Comparison of ENCODE assay signal across 21 mouse cellular contexts in the genomic region with DNA sequence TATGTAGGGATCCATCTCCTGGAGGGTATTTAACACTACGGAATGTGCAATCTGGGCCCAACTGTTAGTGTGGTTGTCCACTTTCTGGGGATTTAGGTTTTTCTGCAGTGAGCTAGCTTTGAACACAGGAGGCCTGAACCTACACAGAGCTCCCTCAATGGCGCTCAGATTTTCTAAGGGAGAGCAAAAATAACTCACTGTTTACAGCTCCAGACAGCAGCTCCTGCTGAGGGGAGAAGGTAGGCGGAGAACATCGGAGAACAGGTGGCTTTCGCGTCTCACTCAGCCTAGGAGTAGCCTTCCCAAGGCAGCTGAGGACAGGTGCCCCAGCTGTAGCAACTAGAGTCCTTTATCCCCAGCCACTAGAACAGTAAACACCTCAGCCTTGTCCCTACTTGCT. TPM values are rescaled to one million over a fixed set of nuclear protein-coding genes. Genes with fewer than 3 reads are reported as not detected.
A peak's percentile ranks its signal among the peaks of the same experiment; 100 is the strongest.
DNase-seq lines count a peak whose midpoint lies in the region; ATAC-seq lines count a peak whose summit lies in the region.
"Had no signal": no experiment of that assay in that cellular context is flagged by ENCODE, and none has a peak within 500 bp of the region (broad histone marks: within the 10 kb centered on the region; RNA-seq: fewer than 3 reads in every experiment).

No protein-coding gene starts in this region.

- no peak overlapping the region for H3K4me3 ChIP-seq in forebrain, embryonic 13.5 days

- no peak overlapping the region for H3K9ac ChIP-seq in forebrain, embryonic 13.5 days

- peaks cover 15% of the 10 kb centered on the region; the same call in 1 of the 2 replicates for H3K36me3 ChIP-seq in forebrain, embryonic 13.5 days (ENCODE audit: poor library complexity, severe bottlenecking)
- H3K36me3 ChIP-seq: G1E had no signal

- H3K27ac ChIP-seq in forebrain, embryonic 13.5 days, result no peak overlapping the region

- H3K4me2 ChIP-seq in forebrain, embryonic 13.5 days, result no peak overlapping the region

- peaks cover 37% of the 10 kb centered on the region for H3K27me3 ChIP-seq in forebrain, embryonic 13.5 days
- H3K27me3 ChIP-seq: Patski had no signal

- no peak for DNase-seq in frontal cortex, postnatal 25 days (ENCODE audit: low spot score in 2 of 2)
- peak; percentile 75 for DNase-seq in brain, adult 2 months (ENCODE audit: low read depth, low spot score)
- peak; percentile 51 for DNase-seq in telencephalon, adult 2 months (ENCODE audit: low read depth, low spot score)
- DNase-seq in layer of hippocampus, postnatal 25 days (ENCODE audit: extremely low spot score in 1 of 2, low spot score in 1 of 2), result no peak
- DNase-seq: adrenal gland, adult 2 months; adrenal gland, adult 8-10 months; adrenal gland, postnatal 10 days; adrenal gland, postnatal 14 days; adrenal gland, postnatal 25 days; adrenal gland, postnatal 36 days; B cell, adult 2 months; cerebellum, adult 11 months; cerebellum, adult 11-12 months; cerebellum, adult 18-20 months; cerebellum, adult 2 months had no signal

- H3K9me3 ChIP-seq in forebrain, embryonic 13.5 days (replicated peaks), result no peaks in the 10 kb centered on the region

- peaks cover 5% of the 10 kb centered on the region; the same call in 1 of the 2 replicates for H3K4me1 ChIP-seq in forebrain, embryonic 13.5 days

- 87% methylated on average over 6 of the region's 6 CpGs for WGBS in forebrain, embryonic 13.5 days

- peak; percentile 72 for ATAC-seq in frontal cortex, adult (ENCODE audit: low TSS enrichment)
- ATAC-seq in forebrain, embryonic 13.5 days, result no peak
- ATAC-seq: activated CD4-positive, CD25-positive, alpha-beta regulatory T cell, adult 4 months; CD4-positive, CD25-positive, alpha-beta regulatory T cell, adult 4 months; Patski had no signal

RNA-seq across cellular contexts. Expression of a gene that starts 27.6 kb away (rescaled TPM):
- total RNA-seq in layer of hippocampus, postnatal 25 days (2021), result 10 to 100 TPM; 72.1 to 76.1 TPM
- polyA plus RNA-seq in forebrain, embryonic 13.5 days (2015; fragmentation: Nextera tagmentation; extraction: Ambion mirVana), result 1.2 and 1.7 TPM in 2 replicates
- polyA plus RNA-seq: G1E had no signal

Comparison
In these comparisons a context has a peak if more than half of its experiments do, and no peak if none do; other contexts are left out.
1. DNase-seq: peak in brain, adult 2 months (single experiment) and telencephalon, adult 2 months (single experiment); none in frontal cortex, postnatal 25 days (0 of 2) and layer of hippocampus, postnatal 25 days (0 of 2).